Mouse (Mus musculus) urinary bladder, postnatal 4 days (tissue): ENCODE measurements around the gene Ush2a.

Source experiments
- DNase-seq, 2 experiments: peaks; one replicate each; pipeline ENCODE4 v3.0.0; 2021 to 2022; ENCODE audit warnings: low spot score in 2 of 2

Ush2a gene

GRCm38 (mm10) chr1:188261903-188262682 is at the start of gene Ush2a:
Gene Ush2a (plus strand): TSS chr1:188262023.
- no peak for DNase-seq

- DNase-seq, result no peak
Measured at GRCm38 (mm10) chr1:188214885-188215611, 46.8 kb upstream of the Ush2a start.

- no peak for DNase-seq
Measured at GRCm38 (mm10) chr1:188221226-188221792, 40.5 kb upstream of the Ush2a start.

DNA sequence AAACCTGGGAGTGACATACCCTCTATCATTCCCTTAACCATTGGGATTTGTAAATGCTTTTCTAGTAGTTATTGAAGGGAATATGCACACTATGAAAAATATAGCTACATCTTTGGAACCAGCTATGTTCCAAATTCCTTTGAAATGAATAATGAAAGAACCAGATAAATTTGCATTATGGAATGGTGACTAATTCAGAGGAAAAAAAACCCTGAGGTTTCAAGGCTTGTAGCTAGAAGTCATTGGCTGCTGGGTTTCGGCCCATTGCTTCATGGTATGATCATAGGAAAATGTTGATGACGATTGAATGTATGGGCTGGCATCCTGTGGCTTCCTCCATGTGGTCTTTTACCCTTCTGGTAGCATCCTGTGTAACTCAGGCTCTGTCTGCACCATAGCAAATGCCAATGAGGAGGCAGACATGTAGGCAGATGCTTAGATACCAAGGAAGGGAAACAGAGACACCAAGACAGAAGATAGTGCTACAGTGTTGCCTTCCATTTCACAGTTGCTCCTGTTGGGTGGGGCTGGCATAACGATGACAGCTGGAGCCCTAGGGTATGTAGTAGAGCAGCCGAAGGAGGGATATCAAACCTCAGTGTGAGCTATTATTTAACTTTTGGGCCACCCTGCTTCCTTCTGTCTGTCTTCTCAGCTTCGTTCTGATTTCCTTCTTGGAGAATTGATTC is 28.6 kb upstream of the Ush2a start:
- DNase-seq, result no peak

DNA sequence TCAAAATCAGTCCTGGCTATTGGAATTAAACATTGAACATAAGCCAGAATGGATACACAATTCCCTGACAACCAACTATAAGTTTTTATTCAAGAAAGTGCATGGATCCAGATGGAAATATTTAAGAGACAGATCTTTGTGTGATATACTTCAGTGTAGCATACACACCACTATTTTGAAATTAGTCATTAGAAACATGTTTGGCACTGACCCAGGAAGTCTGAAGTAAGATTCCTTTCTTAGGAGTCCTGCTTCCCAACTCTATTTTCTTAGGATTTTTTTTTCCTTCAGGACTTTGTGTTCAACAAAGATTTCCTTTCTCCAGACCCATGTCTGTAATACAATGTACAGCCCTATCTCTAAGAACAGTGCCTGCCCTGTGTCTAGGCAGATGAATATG is 23.2 kb upstream of the Ush2a start:
- no peak for DNase-seq

DNA sequence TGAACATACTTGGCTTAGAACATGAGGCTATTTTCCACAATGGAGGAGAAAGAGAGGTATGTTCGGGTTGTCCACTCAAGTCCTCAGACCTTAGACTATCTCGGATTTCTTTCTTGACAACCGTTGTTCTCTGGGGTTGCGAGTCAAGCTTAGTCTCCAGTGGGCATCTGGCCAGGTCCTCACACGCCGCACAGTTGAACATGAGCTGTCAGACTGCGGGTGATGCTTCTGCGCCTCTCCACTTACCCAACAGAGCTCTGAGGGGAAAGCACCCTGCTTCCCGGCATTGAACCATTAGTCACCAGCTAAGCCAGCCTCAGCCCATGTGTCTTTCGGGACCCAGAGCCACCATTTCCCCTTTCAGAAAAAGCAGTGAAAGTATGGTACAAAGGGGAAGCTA is 20.1 kb upstream of the Ush2a start:
- DNase-seq, result no peak

GRCm38 (mm10) chr1:188257500-188257899 is 4.3 kb upstream of the Ush2a start:
- no peak for DNase-seq

GRCm38 (mm10) chr1:188260259-188261107 is 1.3 kb upstream of the Ush2a start:
- no peak for DNase-seq

DNA sequence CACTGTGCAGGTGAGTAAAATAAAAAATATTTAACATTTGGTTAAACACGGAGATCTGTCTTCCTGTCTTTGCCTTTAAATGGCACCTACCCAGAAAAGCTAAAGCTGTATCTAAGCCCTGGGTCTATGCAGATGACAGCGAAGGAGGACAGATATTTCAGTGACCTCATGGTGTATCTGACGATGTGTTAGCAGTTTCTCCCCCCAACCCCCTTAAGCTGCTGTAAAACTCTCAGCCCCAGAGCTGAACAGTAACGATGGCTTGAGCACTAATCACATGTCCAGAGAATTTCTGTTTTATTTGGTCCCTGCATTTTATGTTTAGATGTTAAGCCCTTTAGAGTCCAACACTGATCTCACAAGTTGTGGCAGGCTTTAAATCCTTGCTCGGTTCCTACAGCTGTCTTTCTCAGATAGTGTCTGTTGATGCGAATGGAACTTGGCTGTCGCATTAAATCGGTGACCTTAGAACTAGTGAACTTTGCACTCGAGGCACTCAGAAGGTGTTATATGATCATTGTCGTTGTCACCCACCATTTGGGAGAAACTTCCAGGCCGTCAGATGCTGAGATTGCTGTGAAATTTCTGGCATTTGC is 5.4 kb downstream of the Ush2a start:
- DNase-seq, result no peak

DNA sequence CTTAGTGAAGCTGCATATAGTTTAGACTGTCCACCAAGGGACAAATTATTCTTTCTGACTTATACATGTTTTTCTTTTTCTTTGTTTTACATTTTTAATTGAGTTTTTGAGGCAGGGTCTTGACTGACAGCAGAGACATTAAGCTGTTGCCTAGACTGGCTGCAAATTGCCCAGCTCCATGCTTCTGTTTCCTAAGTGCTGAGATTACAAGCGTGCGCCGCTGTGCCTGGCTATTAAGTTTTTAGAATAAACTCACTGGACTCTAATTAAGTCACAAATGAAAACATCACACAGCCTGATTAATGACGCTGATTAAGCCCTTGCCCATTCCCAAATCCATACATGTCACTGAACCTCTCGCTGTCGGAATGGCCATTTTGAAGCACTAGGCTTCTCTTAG is 7.2 kb downstream of the Ush2a start:
- no peak for DNase-seq

GRCm38 (mm10) chr1:188313303-188313702 is 51.5 kb downstream of the Ush2a start:
- no peak for DNase-seq

DNA sequence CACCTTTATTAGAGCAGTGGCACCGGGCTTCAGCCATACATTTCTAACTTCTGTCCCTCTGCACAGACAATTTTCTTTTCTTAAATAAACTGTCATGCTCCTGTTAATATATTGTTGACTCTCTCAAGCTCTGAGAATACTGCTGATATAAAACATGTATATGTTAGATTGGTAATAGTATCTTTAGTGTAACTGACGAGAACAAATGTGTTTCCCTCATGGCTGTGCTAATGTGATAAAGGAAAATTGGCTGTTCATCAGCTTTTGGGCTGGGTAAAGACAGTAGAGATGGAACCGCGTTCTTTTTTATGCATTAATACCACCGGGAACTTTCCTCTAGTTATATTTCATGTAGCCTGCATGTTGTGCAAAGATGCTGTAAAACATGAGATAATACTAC is 54.8 kb downstream of the Ush2a start:
- DNase-seq, result no peak

- no peak for DNase-seq
Measured at GRCm38 (mm10) chr1:188320204-188320603, 58.4 kb downstream of the Ush2a start.

- DNase-seq, result no peak
Measured at GRCm38 (mm10) chr1:188321534-188321933, 59.7 kb downstream of the Ush2a start.

DNA sequence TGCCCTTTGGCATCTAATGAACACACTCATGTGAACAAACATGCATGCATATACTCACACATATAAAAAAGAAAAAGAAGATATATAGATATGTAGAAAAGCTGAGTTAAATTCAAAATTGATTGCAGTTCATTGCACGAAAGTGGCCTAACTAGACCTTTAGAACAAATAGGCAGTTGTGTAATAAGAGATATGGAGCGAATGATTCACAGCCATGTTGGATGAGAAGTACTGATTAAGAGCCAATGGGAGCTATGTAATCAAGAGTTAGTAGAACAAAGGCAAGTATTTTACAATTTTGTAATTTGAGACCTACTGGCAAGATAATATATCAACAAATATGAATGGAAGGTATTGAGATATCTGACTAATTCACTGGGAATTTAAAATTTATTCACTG is 68.6 kb downstream of the Ush2a start:
- no peak for DNase-seq

GRCm38 (mm10) chr1:188333936-188334335 is 72.1 kb downstream of the Ush2a start:
- no peak for DNase-seq

- no peak for DNase-seq
Measured at GRCm38 (mm10) chr1:188347762-188348161, 85.9 kb downstream of the Ush2a start.

GRCm38 (mm10) chr1:188354726-188355125 is 92.9 kb downstream of the Ush2a start:
- no peak for DNase-seq

- DNase-seq, result no peak
Measured at GRCm38 (mm10) chr1:188363548-188363947, 101.7 kb downstream of the Ush2a start.

- DNase-seq, result no peak
Measured at GRCm38 (mm10) chr1:188385180-188385579, 123.4 kb downstream of the Ush2a start.

DNA sequence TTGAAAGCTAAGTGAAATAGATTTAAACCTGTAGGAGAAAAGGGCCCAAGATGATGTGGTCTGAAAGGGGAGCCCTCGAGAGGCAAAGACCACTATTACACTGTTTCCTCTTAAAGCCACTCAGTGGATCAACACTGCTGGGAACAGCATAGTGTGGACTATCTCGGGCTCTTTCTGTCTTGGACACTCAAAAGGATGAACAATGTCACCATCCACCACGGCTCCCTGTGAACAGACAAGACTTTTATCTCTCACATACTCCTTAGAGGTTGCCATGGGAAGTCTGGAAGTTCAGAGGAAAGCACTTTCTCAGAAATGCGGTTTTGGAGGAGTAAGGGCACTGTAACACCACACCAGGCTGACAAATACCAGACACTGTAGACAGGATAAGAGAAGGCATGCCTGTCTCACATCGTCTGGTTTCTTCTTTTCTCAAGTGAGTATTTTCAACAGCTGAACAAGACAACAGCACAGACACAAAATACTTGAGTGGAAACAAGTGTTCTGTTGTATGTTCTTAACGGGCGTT is 124.0 kb downstream of the Ush2a start:
- DNase-seq, result no peak
